Mouse (Mus musculus) heart, embryonic 13.5 days (tissue): ENCODE measurements around the gene Cldn19. TPM values are rescaled to one million over a fixed set of nuclear protein-coding genes. Genes with fewer than 3 reads are reported as not detected.
A peak's percentile ranks its signal among the peaks of the same experiment; 100 is the strongest.

ENCODE experiments used
- ATAC-seq: fragments of 200-750 bp; cut with Nextera tagmentation; 2 replicates; pipeline ENCODE4 v1.8.0; 2017; ENCODE audit warnings: moderate TSS enrichment; ENCODE audit not compliant: insufficient number of reproducible peaks, low FRiP score, low TSS enrichment; ENCODE audit errors: extremely low read depth
- H3K27ac ChIP-seq: fragments of 300-500 bp; sonication (generic); replicated peaks from 2 replicates; pipeline ENCODE4 v1.5.1; 2015; ENCODE audit warnings: moderate library complexity, mild to moderate bottlenecking, inconsistent platforms
- H3K27me3 ChIP-seq: fragments of 300-500 bp; sonication (generic); replicated peaks from 2 replicates; pipeline ENCODE4 v1.6.1; 2015; ENCODE audit warnings: mild to moderate bottlenecking, inconsistent platforms
- H3K36me3 ChIP-seq: fragments of 300-500 bp; sonication (generic); 2 replicates; pipeline ENCODE4 v1.6.1; 2015; ENCODE audit warnings: mild to moderate bottlenecking, inconsistent platforms
- H3K4me1 ChIP-seq: fragments of 300-500 bp; sonication (generic); 2 replicates; pipeline ENCODE4 v1.6.1; 2015; ENCODE audit warnings: inconsistent platforms
- H3K4me2 ChIP-seq: fragments of 300-500 bp; sonication (generic); 2 replicates; pipeline ENCODE4 v1.6.1; 2015; ENCODE audit warnings: inconsistent platforms, mild to moderate bottlenecking, moderate library complexity
- H3K4me3 ChIP-seq: fragments of 300-500 bp; sonication (generic); 2 replicates; pipeline ENCODE4 v1.5.1; 2015; ENCODE audit warnings: moderate library complexity, mild to moderate bottlenecking, inconsistent platforms
- H3K9ac ChIP-seq: fragments of 300-500 bp; sonication (generic); 2 replicates; pipeline ENCODE4 v1.6.1; 2015; ENCODE audit warnings: inconsistent platforms, mild to moderate bottlenecking, moderate library complexity
- H3K9me3 ChIP-seq: fragments of 300-500 bp; sonication (generic); 2 replicates; pipeline ENCODE4 v1.6.1; 2016; ENCODE audit warnings: inconsistent platforms
- WGBS: fragments of 180-500 bp; shearing (Covaris S2); methylation state at CpG from one replicate; pipeline ENCODE4 v1.1.7; 2015; ENCODE audit warnings: mixed read lengths; 5-methylcytosine and 5-hydroxymethylcytosine counted together
- polyA plus RNA-seq: library from polyadenylated mRNA; unstranded; fragments of >200 nt; fragmentation: Nextera tagmentation; extraction: Ambion mirVana; gene quantifications from 2 replicates; pipeline ENCODE4 v1.2.1, GENCODE M21; 2015

Cldn19 gene
- polyA plus RNA-seq, 1 experiment from 2014 or later = not detected

DNA sequence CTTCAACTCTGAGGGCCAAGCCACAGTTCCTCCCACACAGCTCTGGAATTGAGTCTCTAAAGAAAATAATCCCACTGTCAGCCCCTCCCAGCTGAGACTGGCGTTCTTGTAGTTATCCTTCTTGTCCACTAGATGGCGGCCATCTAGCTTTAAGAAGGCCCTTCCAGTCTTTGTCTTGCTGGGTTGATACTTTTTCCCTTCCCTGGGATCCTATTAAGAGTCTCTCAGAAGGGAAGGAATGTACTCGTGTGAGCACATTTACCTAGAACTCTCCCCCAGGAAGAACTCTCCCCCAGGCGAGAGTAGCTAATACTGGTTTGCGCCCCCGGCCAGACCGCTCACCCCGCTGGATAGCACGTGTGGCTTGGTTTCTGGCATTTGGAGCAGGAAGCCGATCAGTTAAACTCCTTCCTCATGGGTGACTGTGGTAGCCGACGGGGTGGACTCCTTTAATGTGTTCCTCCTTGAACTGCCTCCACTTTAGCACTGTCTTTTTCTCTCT, 16.0 kb upstream of the Cldn19 start:
- Histone ChIP-seq H3K36me3 (peaks cover 82% of the 10 kb centered on the region), H3K9me3 (no peaks in the 10 kb centered on the region), H3K27me3 (no peaks in the 10 kb centered on the region), H3K4me1 (peaks cover 16% of the 10 kb centered on the region), H3K4me2 (no peak overlapping the region; the same call in 1 of the 2 replicates), H3K9ac (peak overlapping the region; percentile 53; the same call in 1 of the 2 replicates), H3K27ac (0 out of 2 replicates have a peak overlapping the region, but pooled peaks have one; percentile 34), H3K4me3 (no peak overlapping the region)
- ATAC-seq = no peak
- 45% methylated on average over 12 of the region's 12 CpGs for WGBS

DNA sequence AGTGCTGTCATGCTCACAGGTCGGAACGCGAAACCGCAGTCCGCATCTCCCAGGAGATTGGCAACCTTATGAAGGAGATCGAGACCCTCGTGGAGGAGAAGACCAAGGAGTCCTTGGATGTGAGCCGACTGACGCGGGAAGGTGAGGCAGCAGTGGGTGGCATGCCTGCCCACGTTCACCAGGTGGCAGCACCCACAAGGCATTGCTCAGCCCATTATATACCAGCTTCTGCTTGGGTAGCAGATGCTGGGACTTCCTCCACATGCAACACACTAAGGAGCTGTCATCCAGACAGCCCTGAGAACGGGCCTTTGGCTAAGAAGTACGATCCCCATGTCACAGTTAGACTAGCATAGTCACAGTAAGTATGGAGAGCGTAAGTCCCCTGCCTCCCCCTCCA, 13.6 kb upstream of the Cldn19 start:
- H3K4me1 ChIP-seq = peaks cover 25% of the 10 kb centered on the region
- H3K9ac ChIP-seq = no peak overlapping the region
- ATAC-seq = no peak
- no peak overlapping the region for H3K27ac ChIP-seq
- no peak overlapping the region for H3K4me3 ChIP-seq
- peaks cover 93% of the 10 kb centered on the region for H3K36me3 ChIP-seq
- H3K9me3 ChIP-seq = no peaks in the 10 kb centered on the region
- H3K4me2 ChIP-seq = no peak overlapping the region
- no peaks in the 10 kb centered on the region for H3K27me3 ChIP-seq
- 71% methylated on average over 14 of the region's 14 CpGs for WGBS

DNA sequence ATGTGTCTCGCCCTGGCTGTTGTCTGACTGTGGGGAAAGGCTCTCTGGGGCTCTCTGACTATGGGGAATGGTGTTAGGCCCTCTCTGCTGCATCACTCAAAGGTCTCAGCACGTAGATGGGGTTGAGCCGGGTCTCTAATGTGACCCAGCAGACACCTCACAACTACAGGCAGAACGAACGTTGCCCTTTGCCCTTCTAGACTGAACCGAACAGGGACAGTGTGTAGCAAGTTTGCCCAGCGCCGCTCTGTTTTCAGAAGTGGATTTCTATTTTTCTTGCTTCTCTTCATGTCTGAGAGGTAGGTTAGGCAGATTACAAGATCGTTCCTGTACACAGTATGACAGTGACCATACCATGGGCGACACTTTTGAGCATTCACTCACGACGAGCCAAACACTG, 12.6 kb upstream of the Cldn19 start:
- H3K4me3 ChIP-seq = no peak overlapping the region
- WGBS = 89% methylated on average over 12 of the region's 12 CpGs
- no peak overlapping the region for H3K9ac ChIP-seq
- no peak for ATAC-seq
- H3K36me3 ChIP-seq = peaks cover 92% of the 10 kb centered on the region
- no peaks in the 10 kb centered on the region for H3K9me3 ChIP-seq
- peaks cover 30% of the 10 kb centered on the region for H3K4me1 ChIP-seq
- H3K27me3 ChIP-seq = no peaks in the 10 kb centered on the region
- H3K4me2 ChIP-seq = no peak overlapping the region
- H3K27ac ChIP-seq = no peak overlapping the region

DNA sequence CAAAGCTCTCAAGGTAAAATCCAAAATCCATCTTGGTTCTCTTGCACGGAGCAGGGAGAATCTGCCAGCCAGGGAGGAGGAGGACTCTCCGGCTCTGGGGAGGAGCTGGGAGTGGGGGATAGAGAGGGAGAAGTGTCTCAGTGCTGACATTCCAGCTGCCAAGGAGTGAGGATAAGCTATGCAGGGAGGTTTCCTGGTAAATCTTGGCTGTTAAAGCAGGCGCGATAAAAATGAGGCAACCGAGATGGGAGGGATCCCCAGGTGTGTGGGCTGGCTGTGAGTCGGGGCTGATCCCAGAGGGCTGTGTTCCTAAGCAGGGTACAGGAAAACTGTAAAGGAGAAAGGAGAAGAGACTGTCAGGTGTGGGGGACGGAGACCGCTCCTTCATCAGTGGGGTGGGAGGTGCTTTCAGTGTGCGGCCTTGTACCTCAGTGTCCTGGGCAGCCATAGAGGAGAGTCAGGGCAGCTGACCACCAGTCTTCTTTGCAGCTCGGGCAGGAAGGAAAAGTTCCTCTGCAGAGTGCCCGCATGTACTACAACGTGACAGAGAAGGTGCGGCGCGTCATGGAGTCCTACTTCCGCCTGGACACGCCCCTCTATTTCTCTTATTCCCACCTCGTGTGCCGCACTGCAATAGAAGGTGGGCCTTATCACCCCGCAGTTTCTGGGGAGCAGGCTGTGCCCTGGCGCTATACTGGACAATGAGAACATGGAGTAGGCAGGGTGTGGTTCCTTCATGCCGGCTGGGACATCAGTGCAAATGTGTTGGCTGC, 10.6 kb upstream of the Cldn19 start:
- Histone ChIP-seq H3K36me3 (peaks cover 89% of the 10 kb centered on the region), H3K9ac (0 out of 2 replicates have a peak overlapping the region, but pooled peaks have one; percentile 24), H3K27me3 (no peaks in the 10 kb centered on the region), H3K9me3 (no peaks in the 10 kb centered on the region), H3K4me1 (peaks cover 31% of the 10 kb centered on the region), H3K4me2 (no peak overlapping the region), H3K4me3 (no peak overlapping the region), H3K27ac (peak overlapping the region; percentile 58; the same call in 1 of the 2 replicates)
- no peak for ATAC-seq
- 67% methylated on average over 22 of the region's 22 CpGs for WGBS

DNA sequence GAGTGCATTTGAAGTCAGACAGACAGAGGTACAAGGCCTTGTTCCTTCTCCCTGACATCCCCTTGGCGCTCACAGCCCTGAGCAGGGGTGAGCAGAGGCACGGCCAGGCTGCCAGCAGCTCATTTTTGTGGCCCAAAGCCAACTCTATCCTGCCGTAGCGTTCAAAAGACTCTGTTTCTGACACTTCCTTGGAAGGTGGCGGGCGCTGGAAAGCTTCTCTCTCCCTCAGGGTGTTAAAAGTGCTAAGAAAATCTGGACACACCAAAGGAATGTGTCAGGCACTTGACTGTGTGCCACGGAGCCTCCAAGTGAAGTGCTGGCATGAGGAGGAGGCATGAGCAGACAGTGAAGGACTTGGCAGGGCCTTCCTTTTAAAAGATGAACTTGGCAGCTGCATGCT, 9.7 kb upstream of the Cldn19 start:
- WGBS = 35% methylated on average over 7 of the region's 7 CpGs
- Histone ChIP-seq H3K9me3 (no peaks in the 10 kb centered on the region), H3K27ac (peak overlapping the region; percentile 58), H3K27me3 (no peaks in the 10 kb centered on the region), H3K4me1 (peaks cover 31% of the 10 kb centered on the region), H3K4me3 (no peak overlapping the region), H3K36me3 (peaks cover 80% of the 10 kb centered on the region), H3K9ac (no peak overlapping the region), H3K4me2 (no peak overlapping the region)
- no peak for ATAC-seq

DNA sequence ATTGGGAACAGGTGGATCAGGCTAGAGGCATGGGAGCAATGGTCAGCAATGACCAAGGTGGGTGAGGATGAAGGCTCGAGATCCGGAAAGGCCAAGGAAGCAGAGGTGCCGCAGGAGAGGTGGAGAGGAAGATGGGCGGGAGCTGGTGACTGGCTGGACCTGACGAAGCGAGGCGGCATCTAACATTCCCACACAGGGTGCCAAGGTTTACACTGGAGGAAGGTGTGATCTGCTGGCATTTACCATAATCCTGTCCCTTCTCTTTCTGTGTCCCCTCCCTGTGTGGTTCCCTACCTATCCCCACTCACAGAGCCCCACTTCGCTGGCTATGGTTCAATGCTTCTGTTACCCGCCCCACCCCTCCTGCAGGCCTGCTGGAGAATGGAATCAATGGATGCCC, 9.3 kb upstream of the Cldn19 start:
- 81% methylated on average over 9 of the region's 9 CpGs for WGBS
- H3K9ac ChIP-seq = no peak overlapping the region
- H3K9me3 ChIP-seq = no peaks in the 10 kb centered on the region
- H3K27ac ChIP-seq = no peak overlapping the region; the same call in 1 of the 2 replicates
- peaks cover 31% of the 10 kb centered on the region for H3K4me1 ChIP-seq
- no peaks in the 10 kb centered on the region for H3K27me3 ChIP-seq
- peaks cover 76% of the 10 kb centered on the region for H3K36me3 ChIP-seq
- ATAC-seq = no peak
- no peak overlapping the region for H3K4me2 ChIP-seq
- H3K4me3 ChIP-seq = no peak overlapping the region

DNA sequence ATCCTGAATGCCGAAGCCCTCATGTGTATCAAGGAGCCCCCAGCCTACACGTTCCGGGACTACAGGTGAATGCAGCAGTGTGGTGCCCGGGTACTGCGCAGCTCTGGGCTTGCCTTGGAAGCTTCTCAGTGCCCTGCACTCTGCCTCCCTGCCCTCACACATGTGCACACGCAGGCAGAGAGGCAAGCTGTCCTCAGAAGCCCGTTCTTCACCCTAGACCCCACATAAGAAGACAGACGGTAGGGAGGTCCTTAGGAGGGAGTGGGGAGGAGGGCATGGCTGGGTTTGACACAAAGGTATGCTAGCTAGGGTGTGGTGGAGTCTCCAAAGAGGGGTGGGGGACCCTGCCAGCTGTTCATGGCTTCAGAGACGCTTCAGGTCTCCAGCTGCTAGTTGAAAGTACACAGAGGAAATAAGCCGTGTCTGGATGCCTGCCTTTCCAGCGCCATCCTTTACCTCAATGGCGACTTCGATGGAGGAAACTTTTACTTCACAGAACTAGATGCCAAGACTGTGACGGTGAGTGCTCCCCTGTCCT, 8.5 kb upstream of the Cldn19 start:
- H3K4me2 ChIP-seq = no peak overlapping the region
- no peaks in the 10 kb centered on the region for H3K27me3 ChIP-seq
- peaks cover 68% of the 10 kb centered on the region for H3K36me3 ChIP-seq
- 75% methylated on average over 14 of the region's 14 CpGs for WGBS
- no peaks in the 10 kb centered on the region for H3K9me3 ChIP-seq
- peak overlapping the region; percentile 33; the same call in 1 of the 2 replicates for H3K9ac ChIP-seq
- ATAC-seq = no peak
- peaks cover 31% of the 10 kb centered on the region for H3K4me1 ChIP-seq
- no peak overlapping the region for H3K27ac ChIP-seq
- no peak overlapping the region for H3K4me3 ChIP-seq

DNA sequence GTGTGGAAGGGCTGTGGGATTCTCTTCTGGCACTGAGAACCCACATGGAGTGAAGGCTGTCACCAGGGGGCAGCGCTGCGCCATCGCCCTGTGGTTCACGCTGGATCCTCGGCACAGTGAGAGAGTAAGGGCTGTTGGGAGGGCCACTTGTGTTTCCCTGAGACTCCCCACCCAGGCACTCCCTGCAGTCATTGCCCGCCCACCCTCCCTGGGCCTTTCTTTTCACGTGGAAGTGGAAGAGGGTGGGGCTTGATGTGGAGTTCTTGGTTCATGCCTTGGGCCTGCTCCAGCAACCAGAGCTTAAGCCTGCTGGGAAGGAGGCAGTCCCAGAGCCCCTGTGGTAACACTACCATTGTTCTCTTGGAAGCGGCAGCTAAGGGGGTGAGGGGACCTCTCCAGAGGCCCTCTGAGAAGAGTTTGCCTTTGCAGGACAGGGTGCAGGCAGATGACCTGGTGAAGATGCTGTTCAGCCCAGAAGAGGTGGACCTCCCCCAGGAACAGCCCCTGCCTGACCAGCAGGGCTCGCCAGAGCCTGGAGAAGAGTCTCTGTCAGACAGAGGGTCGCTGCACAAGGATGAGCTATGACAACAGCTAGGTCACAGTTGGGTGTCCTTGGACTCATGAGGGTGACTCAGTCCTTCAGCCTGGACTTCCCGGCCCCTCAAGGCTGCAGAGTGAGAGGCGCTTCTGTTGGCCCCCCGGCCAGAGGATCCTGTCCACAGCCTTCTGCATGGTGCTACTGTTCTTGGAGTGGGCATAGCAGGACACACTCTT, 7.6 kb upstream of the Cldn19 start:
- H3K9me3 ChIP-seq = no peaks in the 10 kb centered on the region
- no peak for ATAC-seq
- H3K4me3 ChIP-seq = no peak overlapping the region
- peaks cover 31% of the 10 kb centered on the region for H3K4me1 ChIP-seq
- peak overlapping the region; percentile 33; the same call in 1 of the 2 replicates for H3K9ac ChIP-seq
- no peaks in the 10 kb centered on the region for H3K27me3 ChIP-seq
- H3K36me3 ChIP-seq = peaks cover 59% of the 10 kb centered on the region
- no peak overlapping the region; the same call in 1 of the 2 replicates for H3K27ac ChIP-seq
- WGBS = 38% methylated on average over 13 of the region's 13 CpGs
- no peak overlapping the region for H3K4me2 ChIP-seq

DNA sequence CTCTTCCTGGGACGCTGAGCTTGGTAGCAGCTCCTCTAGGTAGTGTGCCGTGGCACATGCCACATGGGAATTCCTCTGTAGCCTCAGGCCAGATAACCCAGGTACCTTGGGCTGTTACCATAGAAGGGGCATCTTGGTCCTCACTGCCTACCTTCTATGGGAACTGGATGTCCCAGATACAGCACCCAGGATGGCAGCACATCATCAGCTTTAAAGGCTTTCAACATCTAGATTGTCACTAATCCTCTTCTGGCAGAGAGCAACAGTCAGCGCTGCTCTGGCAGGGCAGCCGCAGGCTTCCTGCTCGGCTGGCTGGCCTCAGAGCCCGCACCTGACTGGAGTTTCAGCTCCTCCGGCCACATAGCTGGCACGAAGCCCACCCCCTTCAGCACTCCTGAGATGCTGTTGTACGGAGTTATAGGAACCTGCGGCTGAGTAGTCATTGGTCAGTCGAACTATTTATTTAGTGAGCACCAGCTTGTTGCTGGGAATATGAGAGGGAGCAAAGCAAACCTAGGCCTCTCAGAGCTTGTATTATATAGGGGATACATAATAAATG, 6.7 kb upstream of the Cldn19 start:
- Histone ChIP-seq H3K27ac (no peak overlapping the region), H3K4me1 (peaks cover 32% of the 10 kb centered on the region), H3K4me2 (no peak overlapping the region), H3K9me3 (no peaks in the 10 kb centered on the region), H3K36me3 (peaks cover 51% of the 10 kb centered on the region), H3K27me3 (no peaks in the 10 kb centered on the region), H3K4me3 (no peak overlapping the region), H3K9ac (no peak overlapping the region)
- WGBS = 61% methylated on average over 11 of the region's 11 CpGs
- ATAC-seq = no peak

DNA sequence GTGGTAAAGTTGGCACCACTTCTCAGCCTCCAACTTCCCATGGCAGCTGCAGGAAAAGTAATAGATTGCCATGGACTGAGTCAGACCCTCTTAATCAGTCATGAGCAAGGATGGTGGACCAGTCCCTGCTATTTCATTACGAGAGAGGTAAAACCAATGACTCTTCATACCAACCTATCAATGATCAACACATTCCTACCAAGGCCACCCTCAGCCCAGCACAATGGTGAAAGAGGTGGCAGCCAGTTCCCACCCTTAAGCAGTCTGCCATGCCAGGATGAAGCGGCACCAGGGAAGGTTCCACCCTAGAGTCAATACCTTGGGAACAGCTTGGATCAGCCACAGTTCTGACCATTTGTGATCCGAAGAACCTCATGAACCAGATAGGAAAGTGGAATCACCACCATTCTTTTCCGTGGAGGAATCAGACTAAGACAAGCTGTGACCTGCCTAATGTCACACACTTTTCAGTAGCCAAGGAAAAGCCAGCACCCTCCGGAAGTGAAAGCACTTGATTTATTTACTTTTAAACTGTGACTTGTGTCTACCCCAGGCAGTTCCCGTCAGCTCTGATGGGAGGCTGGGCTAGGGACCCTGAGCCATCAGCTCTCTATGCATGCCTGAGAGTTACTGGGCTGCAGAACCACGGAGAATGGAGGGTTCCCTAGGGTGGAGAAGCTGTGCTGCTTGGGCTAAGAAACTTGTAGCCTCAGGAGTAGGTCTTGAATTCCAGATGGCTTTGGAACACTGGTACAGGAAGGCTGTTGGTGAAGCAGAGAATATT, 3.0 kb upstream of the Cldn19 start:
- H3K9ac ChIP-seq = no peak overlapping the region
- 50% methylated on average over 7 of the region's 7 CpGs for WGBS
- H3K9me3 ChIP-seq = no peaks in the 10 kb centered on the region
- H3K4me2 ChIP-seq = no peak overlapping the region
- peaks cover 26% of the 10 kb centered on the region for H3K4me1 ChIP-seq
- H3K27me3 ChIP-seq = no peaks in the 10 kb centered on the region
- H3K36me3 ChIP-seq = peaks cover 14% of the 10 kb centered on the region
- H3K27ac ChIP-seq = no peak overlapping the region
- H3K4me3 ChIP-seq = no peak overlapping the region
- no peak for ATAC-seq
